Mouse (Mus musculus): ENCODE results near the gene Gm11639. TPM values are rescaled to one million over a fixed set of nuclear protein-coding genes. Genes with fewer than 3 reads are reported as not detected.

The Gm11639 gene
- total and polyA plus RNA-seq, 3 experiments = 0.02 to 0.05 TPM; not detected in 1

DNA sequence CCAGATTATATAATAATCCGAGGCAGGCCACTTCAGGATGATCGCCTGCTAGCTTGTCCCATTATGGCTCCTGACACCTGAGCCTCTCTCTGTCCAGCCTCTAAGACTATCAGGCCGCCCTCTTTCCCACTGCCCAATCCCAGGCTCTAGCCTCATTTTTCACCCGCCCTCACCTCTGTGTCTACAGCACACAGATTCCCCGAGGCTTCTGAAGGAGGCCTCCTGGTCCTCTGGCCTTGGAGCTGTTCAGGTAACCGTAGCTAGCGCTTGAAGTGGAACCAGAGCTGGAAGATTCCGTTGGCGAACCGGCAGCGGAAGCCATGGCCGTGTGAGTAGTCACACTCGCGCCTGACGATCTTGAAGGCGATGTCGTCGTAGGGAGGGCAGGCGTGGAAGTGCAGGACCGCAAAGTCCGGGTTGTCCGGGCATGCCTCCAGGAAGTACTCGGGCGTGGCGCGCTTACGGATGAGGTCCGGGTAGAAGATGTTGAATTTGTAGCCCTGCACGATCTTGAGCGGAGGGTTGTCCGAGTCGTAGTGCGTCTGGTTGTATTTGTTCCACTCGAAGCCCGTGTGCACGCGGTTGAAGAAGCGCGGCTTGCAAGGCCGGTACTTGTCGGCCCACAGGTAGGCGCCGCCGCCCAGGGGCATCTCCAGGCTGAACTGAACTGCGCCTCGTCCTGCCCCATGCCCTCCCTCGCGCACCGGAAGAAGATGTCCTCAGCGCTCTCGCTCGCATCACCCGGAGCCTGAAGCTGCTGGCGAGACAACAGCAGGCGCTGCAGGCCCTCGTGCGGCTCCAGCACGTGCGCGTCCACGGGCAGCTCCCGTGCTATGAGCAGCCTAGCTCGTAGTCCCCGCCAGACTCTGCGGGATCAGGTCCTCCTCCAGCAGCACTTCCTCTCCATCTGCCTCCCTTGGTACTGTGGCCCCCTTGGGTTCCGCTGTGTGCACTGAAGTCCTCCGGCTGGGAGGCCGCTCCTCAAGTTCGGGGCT is 479.3 kb downstream of the Gm11639 start:
- DNase-seq = no peak

GRCm38 (mm10) chr11:105166780-105167179 is 481.3 kb downstream of the Gm11639 start:
- WGBS = 86% methylated on average over 10 of the region's 10 CpGs
- no peak for DNase-seq
- Histone ChIP-seq H3K4me1 (ENCODE audit: control insufficient read depth, insufficient read depth, low read length) (no peaks in the 10 kb centered on the region), H3K27me3 (ENCODE audit: control insufficient read depth, insufficient read depth, low read length) (no peaks in the 10 kb centered on the region), H3K9ac (ENCODE audit: low read depth, low read length) (no peak overlapping the region), H3K36me3 (ENCODE audit: control insufficient read depth, insufficient read depth, low read length) (no peaks in the 10 kb centered on the region), H3K79me2 (replicated peaks; ENCODE audit: control insufficient read depth, insufficient read depth, low read length) (no peaks in the 10 kb centered on the region), H3K4me3 (no peak overlapping the region), H3K27ac (no peak overlapping the region)
- intact Hi-C loops (cut with DNase I) = no loop called here
- no peak for TF ChIP-seq CTCF (IDR thresholded peaks at IDR 0.05)
- no peak for TF ChIP-seq POLR2A (IDR thresholded peaks at IDR 0.05; ENCODE audit: insufficient read depth, low read depth, low read length)
- no peak for TF ChIP-seq EP300 (IDR thresholded peaks at IDR 0.05; ENCODE audit: insufficient read depth, low read depth, low read length)

More for the DNA sequence above, 479.3 kb downstream of the Gm11639 start:
- intact Hi-C loops (cut with DNase I) = no loop called here
- Histone ChIP-seq H3K36me3 (ENCODE audit: control insufficient read depth, insufficient read depth, low read length) (no peaks in the 10 kb centered on the region), H3K4me3 (no peak overlapping the region), H3K9ac (ENCODE audit: low read depth, low read length) (no peak overlapping the region), H3K27me3 (ENCODE audit: control insufficient read depth, insufficient read depth, low read length) (no peaks in the 10 kb centered on the region), H3K4me1 (ENCODE audit: control insufficient read depth, insufficient read depth, low read length) (no peaks in the 10 kb centered on the region), H3K27ac (no peak overlapping the region), H3K79me2 (replicated peaks; ENCODE audit: control insufficient read depth, insufficient read depth, low read length) (no peaks in the 10 kb centered on the region)
- WGBS = 79% methylated on average over 69 of the region's 69 CpGs
- no peak for TF ChIP-seq EP300 (IDR thresholded peaks at IDR 0.05; ENCODE audit: insufficient read depth, low read depth, low read length)
- TF ChIP-seq POLR2A (IDR thresholded peaks at IDR 0.05; ENCODE audit: insufficient read depth, low read depth, low read length) = no peak
- no peak for TF ChIP-seq CTCF (IDR thresholded peaks at IDR 0.05)

Other genes with a start within 250 kb of the Gm11639 start
- 10 to 100 TPM; 26.8 to 27.1 TPM for gene Kansl1, start 216.8 kb upstream of the Gm11639 start, total RNA-seq (2021)
- gene Kansl1, start 216.8 kb upstream of the Gm11639 start, polyA plus RNA-seq (2012; rRNA removed) = 30.1 and 39.5 TPM in 2 replicates
- 10 to 100 TPM; 23.2 to 24.6 TPM for gene Cdc27, start 135.1 kb upstream of the Gm11639 start, total RNA-seq (2021)
- 4.6 and 10.7 TPM in 2 replicates for gene Cdc27, start 135.1 kb upstream of the Gm11639 start, polyA plus RNA-seq (2012; rRNA removed)
- gene Myl4, start 135.0 kb upstream of the Gm11639 start, total RNA-seq (2021) = 100 to 1,000 TPM; 484 to 619 TPM
- 1,288 and 1,402 TPM in 2 replicates for gene Myl4, start 135.0 kb upstream of the Gm11639 start, polyA plus RNA-seq (2012; rRNA removed)
- 1 to 10 TPM; 2.3 to 8.1 TPM for gene Itgb3, start 77.7 kb upstream of the Gm11639 start, total RNA-seq (2021)
- gene Itgb3, start 77.7 kb upstream of the Gm11639 start, polyA plus RNA-seq (2012; rRNA removed) = 2.7 and 3.6 TPM in 2 replicates